Mouse (Mus musculus) MEL (cell line): ENCODE data around the gene A730049H05Rik. TPM values are rescaled to one million over a fixed set of nuclear protein-coding genes. Genes with fewer than 3 reads are reported as not detected.

Experiments
- DNase-seq: peaks from one replicate; pipeline ENCODE4 v3.0.0; 2011; ENCODE audit warnings: low read depth, low spot score
- H3K27ac ChIP-seq: 2 replicates; pipeline ENCODE4 v1.5.1; 2012; ENCODE audit warnings: low read depth, mild to moderate bottlenecking, control low read depth, low read length, moderate library complexity; ENCODE audit not compliant: control insufficient read depth
- H3K27me3 ChIP-seq, 2 experiments: fragments of 150-350 bp in 1 of 2; sonication (generic) in 1 of 2; 2 replicates each; pipeline ENCODE4 v1.6.1; 2012; ENCODE audit warnings: low read length in 2 of 2, mild to moderate bottlenecking in 2 of 2, improper control_type of control experiment in 1 of 2, moderate library complexity in 1 of 2; ENCODE audit not compliant: insufficient read depth in 2 of 2, control insufficient read depth in 1 of 2
- H3K36me3 ChIP-seq, 2 experiments: 2 replicates each; pipeline ENCODE4 v1.6.1; 2012 to 2014; ENCODE audit warnings: low read length in 2 of 2, improper control_type of control experiment in 1 of 2, inconsistent platforms in 1 of 2, mild to moderate bottlenecking in 1 of 2; ENCODE audit not compliant: insufficient read depth in 2 of 2, control insufficient read depth in 1 of 2
- H3K4me1 ChIP-seq, 2 experiments: fragments of 150-350 bp in 1 of 2; sonication (generic) in 1 of 2; 2 replicates each; pipeline ENCODE4 v1.6.1; 2012; ENCODE audit warnings: low read length in 2 of 2, improper control_type of control experiment in 1 of 2, mild to moderate bottlenecking in 1 of 2; ENCODE audit not compliant: insufficient read depth in 2 of 2, control insufficient read depth in 1 of 2
- H3K4me3 ChIP-seq, 2 experiments: fragments of 150-350 bp in 1 of 2; sonication (generic) in 1 of 2; 2 replicates each; pipeline ENCODE4 v1.5.1; 2012; ENCODE audit warnings: low read depth in 2 of 2, low read length in 2 of 2, mild to moderate bottlenecking in 2 of 2, moderate library complexity in 2 of 2, control low read depth in 1 of 2, improper control_type of control experiment in 1 of 2; ENCODE audit not compliant: control insufficient read depth in 1 of 2, insufficient read depth in 1 of 2
- H3K79me2 ChIP-seq: 2 replicates; pipeline ENCODE4 v1.6.1; 2012; ENCODE audit warnings: mild to moderate bottlenecking, low read length, moderate library complexity; ENCODE audit not compliant: control insufficient read depth, poor library complexity, insufficient read depth
- H3K9ac ChIP-seq: 2 replicates; pipeline ENCODE4 v1.6.1; 2012; ENCODE audit warnings: low read depth, mild to moderate bottlenecking, control low read depth, low read length, moderate library complexity; ENCODE audit not compliant: control insufficient read depth, poor library complexity, severe bottlenecking
- H3K9me3 ChIP-seq: fragments of 150-350 bp; sonication (generic); replicated peaks from 2 replicates; pipeline ENCODE4 v1.6.1; 2012; ENCODE audit warnings: mild to moderate bottlenecking, low read length, improper control_type of control experiment, moderate library complexity; ENCODE audit not compliant: insufficient read depth
- BHLHE40 ChIP-seq: IDR thresholded peaks from 2 replicates; pipeline ENCODE4 v1.6.1; 2012; ENCODE audit warnings: low read depth, mild to moderate bottlenecking, inconsistent platforms, low read length, improper control_type of control experiment, borderline replicate concordance
- CHD1 ChIP-seq: IDR thresholded peaks from 2 replicates; pipeline ENCODE4 v1.6.1; 2012; ENCODE audit warnings: low read depth, mild to moderate bottlenecking, inconsistent platforms, low read length, improper control_type of control experiment
- CHD2 ChIP-seq: IDR thresholded peaks from 2 replicates; pipeline ENCODE4 v1.6.1; 2011; ENCODE audit warnings: low read length, improper control_type of control experiment
- CTCF ChIP-seq, 3 experiments: IDR thresholded peaks in 2 of 3; conservative IDR thresholded peaks in 1 of 3; 2 replicates each; pipeline ENCODE4 v1.5.1; 2011 to 2012; ENCODE audit warnings: low read length in 3 of 3, low read depth in 2 of 3, mild to moderate bottlenecking in 2 of 3, improper control_type of control experiment in 1 of 3, inconsistent platforms in 1 of 3, mixed read lengths in 1 of 3, moderate library complexity in 1 of 3; ENCODE audit not compliant: control insufficient read depth in 1 of 3, insufficient read depth in 1 of 3, poor library complexity in 1 of 3, severe bottlenecking in 1 of 3
- ELF1 ChIP-seq: IDR thresholded peaks from 2 replicates; pipeline ENCODE4 v1.6.1; 2014; ENCODE audit warnings: low read depth, mild to moderate bottlenecking, inconsistent platforms, low read length, improper control_type of control experiment, moderate library complexity
- GATA1 ChIP-seq: IDR thresholded peaks from 2 replicates; pipeline ENCODE4 v1.6.1; 2011; ENCODE audit warnings: low read depth, low read length, improper control_type of control experiment
- KAT2A ChIP-seq: conservative IDR thresholded peaks from 2 replicates; pipeline ENCODE4 v1.6.1; 2012; ENCODE audit warnings: low read depth, low read length, improper control_type of control experiment, inconsistent platforms
- MAZ ChIP-seq: IDR thresholded peaks from 2 replicates; pipeline ENCODE4 v1.6.1; 2012; ENCODE audit warnings: low read depth, mild to moderate bottlenecking, inconsistent platforms, low read length, improper control_type of control experiment
- MEF2A ChIP-seq: IDR thresholded peaks from 2 replicates; pipeline ENCODE4 v1.6.1; 2014; ENCODE audit warnings: low read depth, mild to moderate bottlenecking, inconsistent platforms, low read length, improper control_type of control experiment; ENCODE audit not compliant: poor library complexity, insufficient replicate concordance, severe bottlenecking; ENCODE audit errors: extremely low read depth
- MYC ChIP-seq: IDR thresholded peaks from 2 replicates; pipeline ENCODE4 v1.6.1; 2011; ENCODE audit warnings: low read depth, mild to moderate bottlenecking, low read length, improper control_type of control experiment, moderate library complexity
- NRF1 ChIP-seq: IDR thresholded peaks from 2 replicates; pipeline ENCODE4 v1.6.1; 2014; ENCODE audit warnings: low read depth, mild to moderate bottlenecking, inconsistent platforms, low read length, improper control_type of control experiment, moderate library complexity; ENCODE audit not compliant: poor library complexity, insufficient read depth, severe bottlenecking
- RCOR1 ChIP-seq: IDR thresholded peaks from 2 replicates; pipeline ENCODE4 v1.6.1; 2012; ENCODE audit warnings: low read depth, mild to moderate bottlenecking, inconsistent platforms, low read length, improper control_type of control experiment
- SIN3A ChIP-seq: IDR thresholded peaks from 2 replicates; pipeline ENCODE4 v1.6.1; 2012; ENCODE audit warnings: low read length, improper control_type of control experiment, inconsistent platforms
- TAL1 ChIP-seq: IDR thresholded peaks from 2 replicates; pipeline ENCODE4 v1.6.1; 2012; ENCODE audit warnings: mild to moderate bottlenecking, inconsistent platforms, low read length, moderate library complexity, mixed read lengths
- TBP ChIP-seq: IDR thresholded peaks from 2 replicates; pipeline ENCODE4 v1.8.0; 2011; ENCODE audit warnings: low read depth, low read length, improper control_type of control experiment
- TCF12 ChIP-seq: IDR thresholded peaks from 2 replicates; pipeline ENCODE4 v1.6.1; 2014; ENCODE audit warnings: low read depth, mild to moderate bottlenecking, inconsistent platforms, low read length, improper control_type of control experiment, moderate library complexity
- USF1 ChIP-seq: IDR thresholded peaks from 2 replicates; pipeline ENCODE4 v1.6.1; 2014; ENCODE audit warnings: low read depth, mild to moderate bottlenecking, inconsistent platforms, low read length, improper control_type of control experiment, moderate library complexity
- ZKSCAN1 ChIP-seq: IDR thresholded peaks from 2 replicates; pipeline ENCODE4 v1.6.1; 2012; ENCODE audit warnings: low read depth, mild to moderate bottlenecking, inconsistent platforms, low read length, improper control_type of control experiment, moderate library complexity
- ZMIZ1 ChIP-seq: IDR thresholded peaks from 2 replicates; pipeline ENCODE4 v1.6.1; 2012; ENCODE audit warnings: low read depth, mild to moderate bottlenecking, inconsistent platforms, low read length, improper control_type of control experiment, moderate library complexity
- polyA plus RNA-seq, 2 experiments: library from polyadenylated mRNA; stranded (reverse) in 1 of 2; unstranded in 1 of 2; fragments of >175 nt in 1 of 2; fragments of >200 nt in 1 of 2; gene quantifications; 2 replicates each; pipeline versions ENCODE4 v1.2.1 to v1.2.4; 2012; ENCODE audit warnings: low replicate concordance in 2 of 2, low read depth in 1 of 2; ENCODE audit not compliant: insufficient read length in 2 of 2, insufficient read depth in 1 of 2, missing spikeins in 1 of 2
- total RNA-seq: library from RNA; depleted of rRNA; stranded (reverse); fragments of 300-350 nt; gene quantifications from 2 replicates; pipeline ENCODE4 v1.2.3, GENCODE M21; 2012

Gene A730049H05Rik
- total and polyA plus RNA-seq, 3 experiments, result not detected

DNA sequence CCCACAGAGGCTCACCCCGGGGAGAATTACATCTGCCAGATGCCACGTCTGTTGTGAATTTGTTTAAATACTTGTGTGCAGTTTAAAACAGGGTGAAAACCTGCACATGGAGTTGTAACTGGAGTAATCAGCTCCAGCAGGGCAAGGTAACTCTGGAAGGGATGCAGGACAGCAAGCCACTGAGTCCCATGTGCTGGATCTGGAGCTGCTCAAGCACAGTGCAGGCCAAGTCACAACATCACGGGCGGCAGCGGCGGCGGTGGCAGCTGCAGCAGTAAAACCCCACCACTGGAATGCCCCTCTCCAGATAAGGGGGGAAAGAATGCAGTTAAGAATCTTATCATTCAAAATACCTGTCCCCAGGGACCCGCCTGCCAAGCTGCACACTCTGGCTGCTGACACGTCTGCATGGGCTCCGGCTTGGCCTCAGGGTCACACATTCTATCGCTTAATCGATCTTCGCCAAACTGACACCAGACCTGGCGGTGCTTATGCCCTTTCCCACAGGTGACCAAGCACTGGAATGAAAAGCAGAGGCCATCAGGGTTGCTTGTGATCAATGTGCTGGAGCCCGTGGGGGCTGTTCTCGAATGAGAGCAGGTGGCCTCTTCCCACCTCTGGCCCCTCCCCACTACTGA is 53.4 kb downstream of the A730049H05Rik start:
- Histone ChIP-seq H3K36me3 (no peaks in the 10 kb centered on the region), H3K27me3 (no peaks in the 10 kb centered on the region), H3K79me2 (no peaks in the 10 kb centered on the region), H3K9me3 (no peaks in the 10 kb centered on the region), H3K27ac (no peak overlapping the region), H3K4me1 (no peaks in the 10 kb centered on the region), H3K4me3 (no peak overlapping the region), H3K9ac (no peak overlapping the region)
- TF ChIP-seq GATA1, result no peak
- no peak for TF ChIP-seq RCOR1
- DNase-seq, result no peak

DNA sequence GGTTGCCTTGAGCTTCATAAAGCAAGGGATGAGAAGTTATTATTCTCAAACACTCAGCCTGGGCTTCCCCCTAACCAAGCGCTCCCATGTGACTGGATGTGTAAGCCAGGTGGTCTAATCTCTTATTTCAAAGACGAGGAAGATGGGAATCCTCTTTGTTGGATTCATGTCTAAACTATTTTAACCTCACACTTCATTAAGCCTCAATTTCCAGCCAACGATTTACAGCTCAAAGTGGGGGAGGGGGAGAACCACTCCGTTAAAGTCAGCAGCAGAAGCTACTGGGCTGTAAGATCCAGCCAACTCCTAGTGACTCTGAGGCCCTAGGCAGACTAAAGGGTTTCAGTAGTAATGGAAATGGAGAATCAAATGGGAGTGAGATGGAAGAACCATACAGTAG is 55.5 kb downstream of the A730049H05Rik start:
- no peak for DNase-seq
- no peaks in the 10 kb centered on the region for H3K27me3 ChIP-seq
- H3K9ac ChIP-seq, result no peak overlapping the region
- H3K79me2 ChIP-seq, result no peaks in the 10 kb centered on the region
- TF ChIP-seq NRF1 (no peak), BHLHE40 (no peak), KAT2A (no peak), TBP (no peak), ZMIZ1 (no peak), ELF1 (no peak), CTCF (IDR thresholded peaks at IDR 0.05 in 2 of 3, conservative IDR thresholded peaks at IDR 0.05 in 1 of 3; ENCODE audit: control insufficient read depth in 1 of 3, insufficient read depth in 1 of 3, low read depth in 2 of 3, low read length in 3 of 3, poor library complexity in 1 of 3, severe bottlenecking in 1 of 3) (no peak), TCF12 (no peak), MEF2A (no peak), CHD1 (no peak), SIN3A (no peak), GATA1 (no peak), CHD2 (no peak), MAZ (no peak), MYC (no peak), USF1 (no peak), ZKSCAN1 (no peak), TAL1 (no peak)
- no peaks in the 10 kb centered on the region for H3K4me1 ChIP-seq
- H3K27ac ChIP-seq, result no peak overlapping the region
- H3K36me3 ChIP-seq, result no peaks in the 10 kb centered on the region
- H3K9me3 ChIP-seq, result no peaks in the 10 kb centered on the region
- H3K4me3 ChIP-seq, result no peak overlapping the region
